Mouse (Mus musculus) monocyte, adult 2 months (primary cell): Measurements from ENCODE around the gene Gm3893.
"Not testable (repeated sequence)": the region's sequence is repeated elsewhere in the genome, so short reads cannot be mapped to it uniquely, and the experiment has no call there.

Experiments
- DNase-seq, 2 experiments: peaks; one replicate each; pipeline ENCODE4 v3.0.0; 2022; ENCODE audit warnings: low spot score in 2 of 2, low read depth in 1 of 2

Gene Gm3893

DNA sequence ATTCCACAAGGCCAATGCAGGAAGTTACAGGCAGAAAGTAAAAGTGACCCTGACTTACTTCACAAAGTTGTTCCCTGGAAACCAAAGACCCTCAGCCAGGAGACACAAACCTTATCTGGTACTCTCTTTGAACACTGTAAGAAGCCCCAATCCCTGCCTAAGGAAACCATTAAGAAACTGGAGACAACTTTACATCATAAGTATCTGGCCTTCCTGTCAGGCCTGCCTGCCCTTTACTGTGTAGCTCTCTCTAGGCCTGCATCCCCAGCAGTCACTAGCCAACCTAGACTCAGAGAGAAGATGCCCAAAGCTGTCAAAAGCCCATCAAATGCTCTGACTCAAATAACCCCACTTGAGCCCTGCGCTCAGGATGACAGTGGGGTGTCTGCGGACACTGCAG lies at the start of gene Gm3893:
TSS of gene Gm3893 (plus strand) at position 301 of the 400 bp plus-strand sequence.
- not testable (repeated sequence) for DNase-seq

DNA sequence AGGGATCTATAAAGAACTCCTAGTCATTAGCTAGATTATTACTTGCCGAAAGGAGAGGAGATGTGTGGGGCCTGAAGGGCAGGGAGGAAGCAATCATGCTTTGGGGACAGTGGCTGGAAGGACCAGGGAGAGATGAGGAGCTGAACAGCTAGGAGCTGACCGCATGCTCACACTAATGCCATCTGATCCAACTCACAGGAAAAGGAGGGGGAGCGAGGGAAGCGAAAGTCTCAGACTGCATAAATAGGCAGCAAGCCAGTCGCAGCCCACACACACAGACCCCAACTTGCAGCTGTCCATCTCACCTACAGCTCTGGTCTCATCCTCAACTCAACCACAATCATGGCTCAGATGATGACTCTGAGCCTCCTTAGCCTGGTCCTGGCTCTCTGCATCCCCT lies 23.5 kb downstream of the Gm3893 start, which contains the start of gene Gm13304:
TSS of gene Gm13304 (plus strand) at position 301 of the 400 bp plus-strand sequence.
- not testable (repeated sequence) for DNase-seq
